Mouse (Mus musculus) adrenal gland (tissue): ENCODE measurements around the gene Arntl.

Experiments used
- intact Hi-C: fragments of 180-260 bp; cut with DNase I; formaldehyde crosslinking; loops from one replicate; pipeline ENCODE4 v1.15.1; 2025
- long read RNA-seq, 2 experiments: library from polyadenylated mRNA; unstranded; transcript quantifications; one replicate each; pipeline ENCODE4 v2.0.0; 2020; ENCODE audit warnings: borderline replicate concordance in 1 of 2; ENCODE audit not compliant: insufficient replicate concordance in 1 of 2

Arntl gene
- long read RNA-seq, experiment 1, transcript Arntl-201 (20 exons, 2,908 nt): major isoform, 10 of 22 reads
- long read RNA-seq, experiment 1, partial matches to known transcripts: 5 of 22 reads
- long read RNA-seq, experiment 1, other reads (novel, unspliced or antisense): 7 of 22 reads
- long read RNA-seq, experiment 2, partial matches to known transcripts: 4 of 17 reads
- long read RNA-seq, experiment 2, other reads (novel, unspliced or antisense): 9 of 17 reads

- intact Hi-C loops: loop anchor here (5.0 kb wide), 3 partner anchors 40 to 60 kb away; no protein-coding TSS in a partner anchor
Measured at GRCm38 (mm10) chr7:113206644-113207470, at the start of gene Arntl. TSS of gene Arntl (plus strand) at chr7:113207465.

GRCm38 (mm10) chr7:113161077-113161698, 46.1 kb upstream of the Arntl start:
- intact Hi-C loops: no loop called here

- intact Hi-C loops: loop anchor here (5.0 kb wide), 1 partner anchor 43 kb away; the partner anchor contains the start of gene Arntl
Measured at GRCm38 (mm10) chr7:113164719-113165118, 42.5 kb upstream of the Arntl start.

GRCm38 (mm10) chr7:113167092-113167491, 40.2 kb upstream of the Arntl start:
- intact Hi-C loops: loop anchor here (5.0 kb wide), 1 partner anchor 40 kb away; the partner anchor contains the start of gene Arntl

- intact Hi-C loops: loop anchor here (5.0 kb wide), 1 partner anchor 39 kb away; the partner anchor contains the start of gene Arntl
Measured at GRCm38 (mm10) chr7:113168609-113169008, 38.7 kb upstream of the Arntl start.

- intact Hi-C loops: no loop called here
Measured at GRCm38 (mm10) chr7:113172425-113172824, 34.8 kb upstream of the Arntl start.

- intact Hi-C loops: no loop called here
Measured at GRCm38 (mm10) chr7:113175481-113175880, 31.8 kb upstream of the Arntl start.

GRCm38 (mm10) chr7:113178073-113178472, 29.2 kb upstream of the Arntl start:
- intact Hi-C loops: no loop called here

- intact Hi-C loops: no loop called here
Measured at GRCm38 (mm10) chr7:113183787-113184186, 23.5 kb upstream of the Arntl start.

- intact Hi-C loops: no loop called here
Measured at GRCm38 (mm10) chr7:113185056-113185455, 22.2 kb upstream of the Arntl start.

- intact Hi-C loops: no loop called here
Measured at GRCm38 (mm10) chr7:113186041-113186800, 21.0 kb upstream of the Arntl start.

GRCm38 (mm10) chr7:113188091-113188490, 19.2 kb upstream of the Arntl start:
- intact Hi-C loops: no loop called here

GRCm38 (mm10) chr7:113188566-113188965, 18.7 kb upstream of the Arntl start:
- intact Hi-C loops: no loop called here

- intact Hi-C loops: no loop called here
Measured at GRCm38 (mm10) chr7:113191787-113192186, 15.5 kb upstream of the Arntl start.

GRCm38 (mm10) chr7:113192714-113193365, 14.4 kb upstream of the Arntl start:
- intact Hi-C loops: no loop called here

GRCm38 (mm10) chr7:113193872-113194271, 13.4 kb upstream of the Arntl start:
- intact Hi-C loops: no loop called here

- intact Hi-C loops: no loop called here
Measured at GRCm38 (mm10) chr7:113195271-113195670, 12.0 kb upstream of the Arntl start.

- intact Hi-C loops: no loop called here
Measured at GRCm38 (mm10) chr7:113196171-113196570, 11.1 kb upstream of the Arntl start.

GRCm38 (mm10) chr7:113197161-113197775, 10.0 kb upstream of the Arntl start:
- intact Hi-C loops: no loop called here

- intact Hi-C loops: no loop called here
Measured at GRCm38 (mm10) chr7:113201584-113201983, 5.7 kb upstream of the Arntl start.
